Mouse (Mus musculus) neural tube, embryonic 14.5 days (tissue): ENCODE measurements around the gene Zfp558. TPM values are rescaled to one million over a fixed set of nuclear protein-coding genes. Genes with fewer than 3 reads are reported as not detected.

Experiments used
- microRNA-seq: library from miRNA; unstranded; fragments of <30 nt; microRNA quantifications from one replicate; pipeline ENCODE4, GENCODE M21; 2016
- polyA plus RNA-seq: library from polyadenylated mRNA; unstranded; fragments of >200 nt; fragmentation: Nextera tagmentation; extraction: Ambion mirVana; gene quantifications from 2 replicates; pipeline ENCODE4 v1.2.1, GENCODE M21; 2014

The Zfp558 gene
- polyA plus RNA-seq, 1 experiment from 2014 or later = 44.0 TPM

Small RNAs within 50 kb of the gene (microRNA-seq; reads per million reads assigned to microRNA genes)
- not detected for gene Gm22854

Other genes with a start within 250 kb of the Zfp558 start
- 121 and 128 TPM in 2 replicates for gene Chordc1, start 186.1 kb downstream of the Zfp558 start, polyA plus RNA-seq
- 1.1 and 1.4 TPM in 2 replicates for gene Naalad2, start 75.3 kb downstream of the Zfp558 start, polyA plus RNA-seq
- not detected in 2 replicates for gene Ubtfl1, start 73.8 kb downstream of the Zfp558 start, polyA plus RNA-seq
- 0.28 TPM in 1 of 2 replicates, not detected in the other for gene Mbd3l2, start 47.6 kb downstream of the Zfp558 start, polyA plus RNA-seq
- gene Mbd3l1, start 91 bp upstream of the Zfp558 start, polyA plus RNA-seq = not detected in 2 replicates
- not detected in 2 replicates for gene Muc16, start 196.3 kb upstream of the Zfp558 start, polyA plus RNA-seq